Comparison of ENCODE assay signal across 18 mouse cellular contexts in the genomic region with DNA sequence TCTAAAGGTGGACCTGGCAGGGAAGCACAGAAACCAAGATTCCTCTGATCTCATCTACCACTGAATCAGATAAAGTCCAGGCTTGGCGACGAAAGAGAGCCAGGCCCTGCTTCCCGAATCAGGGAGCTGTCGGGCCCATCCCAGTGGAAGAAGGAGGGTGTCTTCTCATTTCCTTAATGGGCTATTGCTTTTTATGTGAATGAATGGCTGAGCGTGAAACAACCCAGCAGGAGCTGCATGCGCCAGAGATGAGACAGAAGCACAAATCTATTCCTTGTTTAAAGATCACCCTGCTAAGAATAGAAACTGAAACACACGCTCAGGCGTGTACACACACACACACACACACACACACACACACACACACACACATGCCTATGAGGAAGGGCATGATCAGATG. TPM values are rescaled to one million over a fixed set of nuclear protein-coding genes. Genes with fewer than 3 reads are reported as not detected.
DNase-seq lines count a peak whose midpoint lies in the region; ATAC-seq and TF ChIP-seq lines count a peak whose summit lies in the region.
"Had no signal": no experiment of that assay in that cellular context is flagged by ENCODE, and none has a peak within 500 bp of the region (broad histone marks: within the 10 kb centered on the region; RNA-seq: fewer than 3 reads in every experiment).

No protein-coding gene starts in this region.

- no peaks in the 10 kb centered on the region for H3K27me3 ChIP-seq in heart, embryonic 12.5 days (replicated peaks)
- H3K27me3 ChIP-seq in hindbrain, postnatal 0 days (ENCODE audit: insufficient read depth, low read length) = no peaks in the 10 kb centered on the region
- no peaks in the 10 kb centered on the region for H3K27me3 ChIP-seq in hindbrain, embryonic 16.5 days (replicated peaks; ENCODE audit: control insufficient read depth, insufficient read depth, low read length)
- H3K27me3 ChIP-seq in liver, embryonic 11.5 days (replicated peaks; ENCODE audit: control insufficient read depth, insufficient read depth, low read length) = no peaks in the 10 kb centered on the region
- H3K27me3 ChIP-seq: intestine, embryonic 15.5 days; midbrain, embryonic 12.5 days had no signal

- no peak for DNase-seq in heart, adult 8-10 months (ENCODE audit: low spot score)
- DNase-seq in hindbrain, postnatal 0 days (ENCODE audit: low spot score) = peak; percentile 16
- DNase-seq in 3134 (ENCODE audit: extremely low read depth, insufficient read length, low spot score) = peak; percentile 49
- DNase-seq in brain, embryonic 14.5 days (ENCODE audit: low read depth) = peak; percentile 28
- DNase-seq in liver, embryonic 11.5 days (ENCODE audit: low spot score) = no peak
- DNase-seq in thymus, postnatal 10 days (ENCODE audit: low spot score in 2 of 2) = no peak
- DNase-seq: adrenal gland, postnatal 25 days; B cell, adult 2 months; cerebellum, adult 9-10 months; kidney, postnatal 10 days; left cerebral cortex, postnatal 4 days; lung, adult 2 months; right cerebral cortex, postnatal 25 days; thymus, postnatal 4 days had no signal

- peak overlapping the region; percentile 12; the same call in 1 of the 2 replicates for H3K4me2 ChIP-seq in heart, embryonic 12.5 days
- no peak overlapping the region for H3K4me2 ChIP-seq in hindbrain, postnatal 0 days (ENCODE audit: low read depth, low read length)
- no peak overlapping the region for H3K4me2 ChIP-seq in hindbrain, embryonic 16.5 days (ENCODE audit: low read length)
- H3K4me2 ChIP-seq in liver, embryonic 11.5 days = no peak overlapping the region
- H3K4me2 ChIP-seq: intestine, embryonic 15.5 days; midbrain, embryonic 12.5 days had no signal

- no peak for TF ChIP-seq POLR2A in brain, embryonic 14.5 days (IDR thresholded peaks at IDR 0.05; ENCODE audit: borderline replicate concordance, extremely low read depth, insufficient read depth, insufficient read length, poor library complexity, severe bottlenecking)

- ATAC-seq in heart, embryonic 12.5 days (ENCODE audit: insufficient number of reproducible peaks, low FRiP score) = no peak
- ATAC-seq in hindbrain, postnatal 0 days = no peak
- ATAC-seq in hindbrain, embryonic 16.5 days = no peak
- no peak for ATAC-seq in liver, embryonic 11.5 days (replicated peaks; ENCODE audit: low FRiP score)
- ATAC-seq: intestine, embryonic 15.5 days had no signal

- WGBS in heart, embryonic 12.5 days = 39% methylated on average over 8 of the region's 8 CpGs
- WGBS in hindbrain, postnatal 0 days = 20% methylated on average over 8 of the region's 8 CpGs
- WGBS in hindbrain, embryonic 16.5 days = 18% methylated on average over 8 of the region's 8 CpGs
- 61% methylated on average over 8 of the region's 8 CpGs for WGBS in liver, embryonic 11.5 days

- H3K4me1 ChIP-seq in heart, embryonic 12.5 days (replicated peaks) = peaks cover 8% of the 10 kb centered on the region
- 0 out of 2 replicates have a peak, but pooled peaks cover 3% of the 10 kb centered on the region for H3K4me1 ChIP-seq in hindbrain, postnatal 0 days (ENCODE audit: insufficient read depth, low read length)
- H3K4me1 ChIP-seq in hindbrain, embryonic 16.5 days (ENCODE audit: control insufficient read depth, insufficient read depth, low read depth, low read length) = peaks cover 3% of the 10 kb centered on the region; the same call in 1 of the 2 replicates
- no peaks in the 10 kb centered on the region for H3K4me1 ChIP-seq in liver, embryonic 11.5 days (replicated peaks; ENCODE audit: control insufficient read depth, insufficient read depth, low read length)
- H3K4me1 ChIP-seq: intestine, embryonic 15.5 days had no signal

- no peak overlapping the region for H3K4me3 ChIP-seq in heart, embryonic 12.5 days
- H3K4me3 ChIP-seq in hindbrain, postnatal 0 days (ENCODE audit: low read length) = no peak overlapping the region
- H3K4me3 ChIP-seq in hindbrain, embryonic 16.5 days (ENCODE audit: low read length) = no peak overlapping the region
- no peak overlapping the region for H3K4me3 ChIP-seq in liver, embryonic 11.5 days (ENCODE audit: low read depth, low read length)
- H3K4me3 ChIP-seq: intestine, embryonic 15.5 days; midbrain, embryonic 12.5 days had no signal

- no peak for TF ChIP-seq CTCF in hindbrain, postnatal 0 days (IDR thresholded peaks at IDR 0.05; ENCODE audit: low read depth)
- no peak for TF ChIP-seq CTCF in brain, embryonic 14.5 days (IDR thresholded peaks at IDR 0.05; ENCODE audit: borderline replicate concordance, extremely low read depth, insufficient read depth, insufficient read length)

- no peak overlapping the region for H3K27ac ChIP-seq in heart, embryonic 12.5 days (ENCODE audit: poor library complexity, severe bottlenecking)
- H3K27ac ChIP-seq in hindbrain, postnatal 0 days = no peak overlapping the region
- H3K27ac ChIP-seq in hindbrain, embryonic 16.5 days (ENCODE audit: low read depth, low read length) = no peak overlapping the region
- H3K27ac ChIP-seq in liver, embryonic 11.5 days (ENCODE audit: low read depth, low read length) = no peak overlapping the region
- H3K27ac ChIP-seq: intestine, embryonic 15.5 days; midbrain, embryonic 12.5 days had no signal

- H3K36me3 ChIP-seq in heart, embryonic 12.5 days = no peaks in the 10 kb centered on the region
- H3K36me3 ChIP-seq in hindbrain, postnatal 0 days (ENCODE audit: insufficient read depth, low read length) = no peaks in the 10 kb centered on the region
- H3K36me3 ChIP-seq in hindbrain, embryonic 16.5 days (ENCODE audit: control insufficient read depth, insufficient read depth, low read length) = no peaks in the 10 kb centered on the region
- H3K36me3 ChIP-seq in liver, embryonic 11.5 days (ENCODE audit: control insufficient read depth, insufficient read depth, low read length) = no peaks in the 10 kb centered on the region
- H3K36me3 ChIP-seq: intestine, embryonic 15.5 days; midbrain, embryonic 12.5 days had no signal

- H3K9ac ChIP-seq in heart, embryonic 12.5 days = no peak overlapping the region
- no peak overlapping the region for H3K9ac ChIP-seq in hindbrain, postnatal 0 days (replicated peaks; ENCODE audit: low read length)
- H3K9ac ChIP-seq in hindbrain, embryonic 16.5 days (ENCODE audit: low read depth, low read length) = no peak overlapping the region
- H3K9ac ChIP-seq in liver, embryonic 11.5 days (ENCODE audit: low read depth, low read length) = no peak overlapping the region
- H3K9ac ChIP-seq: intestine, embryonic 15.5 days; midbrain, embryonic 12.5 days had no signal

- H3K9me3 ChIP-seq in heart, embryonic 12.5 days (replicated peaks) = peaks cover 9% of the 10 kb centered on the region
- H3K9me3 ChIP-seq in hindbrain, postnatal 0 days (ENCODE audit: low read length) = no peaks in the 10 kb centered on the region
- H3K9me3 ChIP-seq in hindbrain, embryonic 16.5 days (ENCODE audit: control insufficient read depth, low read length) = no peaks in the 10 kb centered on the region
- H3K9me3 ChIP-seq in liver, embryonic 11.5 days (ENCODE audit: control insufficient read depth, low read length) = no peaks in the 10 kb centered on the region; the same call in 1 of the 2 replicates
- H3K9me3 ChIP-seq: intestine, embryonic 15.5 days; midbrain, embryonic 12.5 days had no signal

RNA-seq across cellular contexts. Expression of a gene that starts 14.7 kb away (rescaled TPM):
- polyA plus RNA-seq in heart, embryonic 12.5 days (2016; fragmentation: Nextera tagmentation; extraction: Ambion mirVana) = 61.6 and 65.6 TPM in 2 replicates
- 10 to 100 TPM; 42.5 to 68.2 (median 55.1) TPM for total RNA-seq in heart, adult 8-10 months (2022)
- 27.9 and 36.2 TPM in 2 replicates for total RNA-seq in hindbrain, postnatal 0 days (2014; rRNA removed)
- polyA plus RNA-seq in hindbrain, postnatal 0 days (2015; fragmentation: Nextera tagmentation; extraction: Ambion mirVana) = 16.0 and 17.6 TPM in 2 replicates
- 18.3 and 19.6 TPM in 2 replicates for polyA plus RNA-seq in hindbrain, embryonic 16.5 days (2015; fragmentation: Nextera tagmentation; extraction: Ambion mirVana)
- 23.1 and 24.8 TPM in 2 replicates for polyA plus RNA-seq in brain, embryonic 14.5 days (2012; rRNA removed)
- polyA plus RNA-seq in liver, embryonic 11.5 days (2014; fragmentation: Nextera tagmentation; extraction: Ambion mirVana) = 20.1 and 20.4 TPM in 2 replicates

Comparison
In these comparisons a context has a peak if more than half of its experiments do, and no peak if none do; other contexts are left out.
1. DNase-seq: peak in hindbrain, postnatal 0 days (single experiment), 3134 (single experiment) and brain, embryonic 14.5 days (single experiment); none in heart, adult 8-10 months (single experiment), liver, embryonic 11.5 days (single experiment) and thymus, postnatal 10 days (0 of 2).